Comparison of ENCODE assay signal across 8 mouse cellular contexts in genomic region chr5:57715524-57716400, GRCm38 (mm10). TPM values are rescaled to one million over a fixed set of nuclear protein-coding genes. Genes with fewer than 3 reads are reported as not detected.
A peak's percentile ranks its signal among the peaks of the same experiment; 100 is the strongest.
DNase-seq lines count a peak whose midpoint lies in the region; ATAC-seq lines count a peak whose summit lies in the region.

No protein-coding gene starts in this region.

- H3K36me3 ChIP-seq in erythroblast, embryonic 14.5 days (ENCODE audit: control insufficient read depth): no peaks in the 10 kb centered on the region
- peaks cover 7% of the 10 kb centered on the region for H3K36me3 ChIP-seq in heart, embryonic 13.5 days
- H3K36me3 ChIP-seq in liver, embryonic 12.5 days: no peaks in the 10 kb centered on the region
- H3K36me3 ChIP-seq in stomach, embryonic 16.5 days (ENCODE audit: control insufficient read depth, insufficient read depth, low read length): no peaks in the 10 kb centered on the region

- peaks cover 16% of the 10 kb centered on the region; the same call in 1 of the 2 replicates for H3K9me3 ChIP-seq in erythroblast, embryonic 14.5 days (ENCODE audit: control insufficient read depth, low read length)
- H3K9me3 ChIP-seq in heart, embryonic 13.5 days: no peaks in the 10 kb centered on the region
- no peaks in the 10 kb centered on the region for H3K9me3 ChIP-seq in liver, embryonic 12.5 days (replicated peaks)
- no peaks in the 10 kb centered on the region for H3K9me3 ChIP-seq in stomach, embryonic 16.5 days (replicated peaks; ENCODE audit: control insufficient read depth, low read length)

- peak overlapping the region; percentile 96 for H3K9ac ChIP-seq in heart, embryonic 13.5 days
- peak overlapping the region; percentile 65 for H3K9ac ChIP-seq in liver, embryonic 12.5 days
- peak overlapping the region; percentile 87 for H3K9ac ChIP-seq in stomach, embryonic 16.5 days (ENCODE audit: low read length)

- peaks cover 58% of the 10 kb centered on the region for H3K4me1 ChIP-seq in erythroblast, embryonic 14.5 days (ENCODE audit: control insufficient read depth)
- H3K4me1 ChIP-seq in heart, embryonic 13.5 days: no peaks in the 10 kb centered on the region
- H3K4me1 ChIP-seq in liver, embryonic 12.5 days: peaks cover 53% of the 10 kb centered on the region
- H3K4me1 ChIP-seq in stomach, embryonic 16.5 days (ENCODE audit: control insufficient read depth, insufficient read depth, low read length): peaks cover 9% of the 10 kb centered on the region; the same call in 1 of the 2 replicates

- peaks cover 76% of the 10 kb centered on the region for H3K27me3 ChIP-seq in erythroblast, embryonic 14.5 days (ENCODE audit: control insufficient read depth)
- peaks cover 20% of the 10 kb centered on the region for H3K27me3 ChIP-seq in heart, embryonic 13.5 days (replicated peaks)
- peaks cover 60% of the 10 kb centered on the region for H3K27me3 ChIP-seq in liver, embryonic 12.5 days (replicated peaks)
- H3K27me3 ChIP-seq in stomach, embryonic 16.5 days (ENCODE audit: control insufficient read depth, insufficient read depth, low read length): peaks cover 6% of the 10 kb centered on the region; the same call in 1 of the 2 replicates

- peak overlapping the region; percentile 99 for H3K27ac ChIP-seq in heart, embryonic 13.5 days (replicated peaks)
- peak overlapping the region; percentile 69 for H3K27ac ChIP-seq in liver, embryonic 12.5 days
- peak overlapping the region; percentile 98 for H3K27ac ChIP-seq in stomach, embryonic 16.5 days (ENCODE audit: low read length)

- peak; percentile 97 for DNase-seq in heart, adult 11 months
- DNase-seq in heart, adult 8-10 months (ENCODE audit: low spot score): no peak
- peak; percentile 82 for DNase-seq in kidney, postnatal 10 days
- DNase-seq in neural tube, embryonic 10.5 days (ENCODE audit: extremely low spot score, low spot score): peak; percentile 81

- peak overlapping the region; percentile 65 for H3K4me3 ChIP-seq in erythroblast, embryonic 14.5 days (replicated peaks)
- peak overlapping the region; percentile 88 for H3K4me3 ChIP-seq in heart, embryonic 13.5 days
- peak overlapping the region; percentile 64 for H3K4me3 ChIP-seq in liver, embryonic 12.5 days
- peak overlapping the region; percentile 75 for H3K4me3 ChIP-seq in stomach, embryonic 16.5 days (replicated peaks; ENCODE audit: low read length)

- H3K4me2 ChIP-seq in heart, embryonic 13.5 days: peak overlapping the region; percentile 94
- peak overlapping the region; percentile 84 for H3K4me2 ChIP-seq in liver, embryonic 12.5 days
- peak overlapping the region; percentile 92 for H3K4me2 ChIP-seq in stomach, embryonic 16.5 days (ENCODE audit: low read depth, low read length)

- under 1% methylated on average over 53 of the region's 53 CpGs for WGBS in heart, embryonic 13.5 days
- WGBS in liver, embryonic 12.5 days (ENCODE audit: insufficient replicate concordance): under 1% methylated on average over 53 of the region's 53 CpGs
- WGBS in stomach, embryonic 16.5 days: under 1% methylated on average over 53 of the region's 53 CpGs

- ATAC-seq in heart, embryonic 13.5 days (ENCODE audit: extremely low read depth, insufficient number of reproducible peaks, low FRiP score, low TSS enrichment): peak; percentile 20; the same call in 1 of the 2 replicates
- ATAC-seq in liver, embryonic 12.5 days: peak; percentile 62
- ATAC-seq in stomach, embryonic 16.5 days (ENCODE audit: insufficient read depth, low FRiP score): peak; percentile 73

RNA-seq across cellular contexts. Expression of gene Pcdh7, which starts 2.0 kb away (rescaled TPM):
- 100 to 1,000 TPM in 1 of 4 experiments, 10 to 100 TPM in 3; 92.5 to 103 (median 96.8) TPM for total RNA-seq in heart, adult 8-10 months (2022)
- polyA plus RNA-seq in erythroblast, embryonic 14.5 days (2012): 0.01 TPM in 1 of 2 replicates, not detected in the other
- polyA plus RNA-seq in heart, embryonic 13.5 days (2015; fragmentation: Nextera tagmentation; extraction: Ambion mirVana): 16.0 and 16.5 TPM in 2 replicates
- polyA plus RNA-seq in liver, embryonic 12.5 days (2016; fragmentation: Nextera tagmentation; extraction: Ambion mirVana): 2.2 and 2.4 TPM in 2 replicates
- polyA plus RNA-seq in stomach, embryonic 16.5 days (2015; fragmentation: Nextera tagmentation; extraction: Ambion mirVana): 8.4 and 9.1 TPM in 2 replicates

Comparison
In these comparisons a context has a peak if more than half of its experiments do, and no peak if none do; other contexts are left out.
1. ATAC-seq: peak in every context shown above with its lines; median percentile 73 in stomach, embryonic 16.5 days; 62 in liver, embryonic 12.5 days; 20 in heart, embryonic 13.5 days.